Mouse (Mus musculus) midbrain, postnatal 0 days (tissue): ENCODE data around the gene Kmt2d. TPM values are rescaled to one million over a fixed set of nuclear protein-coding genes. Genes with fewer than 3 reads are reported as not detected.
"Not testable (repeated sequence)": the region's sequence is repeated elsewhere in the genome, so short reads cannot be mapped to it uniquely, and the experiment has no call there.

Experiments used
- ATAC-seq: fragments of 200-750 bp; cut with Nextera tagmentation; 2 replicates; pipeline ENCODE4 v1.8.0; 2017; ENCODE audit warnings: moderate number of reproducible peaks, mild to moderate bottlenecking, moderate TSS enrichment, moderate library complexity; ENCODE audit not compliant: low FRiP score
- DNase-seq: peaks from one replicate; pipeline ENCODE4 v3.0.0-alpha.2; 2015; ENCODE audit warnings: low spot score
- H3K27ac ChIP-seq: fragments of 300-500 bp; sonication (generic); 2 replicates; pipeline ENCODE4 v1.5.1; 2014; ENCODE audit warnings: low read depth, mild to moderate bottlenecking, low read length, mixed read lengths
- H3K27me3 ChIP-seq: fragments of 300-500 bp; sonication (generic); 2 replicates; pipeline ENCODE4 v1.6.1; 2014; ENCODE audit warnings: low read length, control low read depth, mixed read lengths; ENCODE audit not compliant: insufficient read depth
- H3K36me3 ChIP-seq: fragments of 300-500 bp; sonication (generic); 2 replicates; pipeline ENCODE4 v1.6.1; 2014; ENCODE audit warnings: low read length, control low read depth, mixed read lengths; ENCODE audit not compliant: insufficient read depth
- H3K4me1 ChIP-seq: fragments of 300-500 bp; sonication (generic); 2 replicates; pipeline ENCODE4 v1.6.1; 2014; ENCODE audit warnings: mild to moderate bottlenecking, control low read depth, antibody characterized with exemption, low read length, mixed read lengths; ENCODE audit not compliant: insufficient read depth
- H3K4me2 ChIP-seq: fragments of 300-500 bp; sonication (generic); 2 replicates; pipeline ENCODE4 v1.6.1; 2014; ENCODE audit warnings: low read depth, mild to moderate bottlenecking, low read length, mixed read lengths; ENCODE audit not compliant: poor library complexity, severe bottlenecking
- H3K4me3 ChIP-seq: fragments of 300-500 bp; sonication (generic); 2 replicates; pipeline ENCODE4 v1.5.1; 2014; ENCODE audit warnings: low read depth, mild to moderate bottlenecking, low read length, moderate library complexity
- H3K9ac ChIP-seq: fragments of 300-500 bp; sonication (generic); replicated peaks from 2 replicates; pipeline ENCODE4 v1.6.1; 2014; ENCODE audit warnings: mild to moderate bottlenecking, low read length, moderate library complexity, mixed read lengths; ENCODE audit not compliant: poor library complexity, severe bottlenecking
- H3K9me3 ChIP-seq: fragments of 300-500 bp; sonication (generic); 2 replicates; pipeline ENCODE4 v1.6.1; 2016; ENCODE audit warnings: low read length, control low read depth
- CTCF ChIP-seq: IDR thresholded peaks from 2 replicates; pipeline ENCODE4 v1.5.1; 2016; ENCODE audit warnings: antibody characterized with exemption, mild to moderate bottlenecking
- WGBS: fragments of 180-500 bp; shearing (Covaris S2); extraction: QIAGEN DNeasy Blood & Tissue Kit; methylation state at CpG from one replicate; pipeline ENCODE4 v1.1.7; 2014; 5-methylcytosine and 5-hydroxymethylcytosine counted together
- polyA plus RNA-seq: library from polyadenylated mRNA; unstranded; fragments of >200 nt; fragmentation: Nextera tagmentation; extraction: Ambion mirVana; gene quantifications from 2 replicates; pipeline ENCODE4 v1.2.1, GENCODE M21; 2015
- total RNA-seq: library from RNA; depleted of rRNA; stranded (reverse); fragments of >200 nt; gene quantifications from 2 replicates; pipeline ENCODE4 v1.2.3, GENCODE M21; 2014

The Kmt2d gene
- total and polyA plus RNA-seq, 2 experiments from 2014 or later = 7.7 to 32.5 TPM

GRCm38 (mm10) chr15:98820937-98821336, 50.1 kb downstream of the Kmt2d start:
- WGBS = 87% methylated on average over 4 of the region's 4 CpGs

DNA sequence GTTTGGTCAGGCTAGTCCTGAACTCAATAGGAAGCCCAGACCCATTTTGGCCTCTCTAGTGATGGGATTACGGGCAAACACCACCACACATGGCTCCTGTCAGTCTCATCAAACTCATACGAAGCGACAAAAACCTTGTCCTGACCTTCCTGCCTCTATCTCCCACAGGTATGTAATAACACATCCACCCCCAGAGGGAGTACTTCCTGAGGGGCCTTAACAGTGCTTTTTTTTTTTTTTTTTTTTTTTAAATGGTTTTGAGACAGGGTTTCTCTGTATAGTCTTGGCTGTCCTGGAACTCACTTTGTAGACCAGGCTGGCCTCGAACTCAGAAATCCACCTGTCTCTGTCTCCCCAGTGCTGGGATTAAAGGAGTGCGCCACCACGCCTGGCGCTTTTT, 52.8 kb downstream of the Kmt2d start:
- Histone ChIP-seq H3K9ac (no peak overlapping the region), H3K36me3 (peaks cover 23% of the 10 kb centered on the region), H3K4me2 (no peak overlapping the region), H3K4me3 (no peak overlapping the region), H3K27me3 (no peaks in the 10 kb centered on the region), H3K9me3 (no peaks in the 10 kb centered on the region), H3K27ac (no peak overlapping the region), H3K4me1 (no peaks in the 10 kb centered on the region)
- 93% methylated on average over 7 of the region's 7 CpGs for WGBS
- no peak for TF ChIP-seq CTCF
- ATAC-seq (no peak), DNase-seq (no peak)

More at GRCm38 (mm10) chr15:98820937-98821336, 50.1 kb downstream of the Kmt2d start:
- H3K27ac ChIP-seq = no peak overlapping the region
- no peak overlapping the region for H3K4me3 ChIP-seq
- no peak for DNase-seq
- ATAC-seq = no peak
- no peak overlapping the region for H3K4me2 ChIP-seq
- H3K27me3 ChIP-seq = no peaks in the 10 kb centered on the region
- no peak overlapping the region for H3K9ac ChIP-seq
- H3K36me3 ChIP-seq = peaks cover 10% of the 10 kb centered on the region; the same call in 1 of the 2 replicates
- no peaks in the 10 kb centered on the region for H3K9me3 ChIP-seq
- no peak for TF ChIP-seq CTCF
- no peaks in the 10 kb centered on the region for H3K4me1 ChIP-seq

- TF ChIP-seq CTCF = no peak
- no peak for ATAC-seq
- Histone ChIP-seq H3K4me3 (no peak overlapping the region), H3K9ac (no peak overlapping the region), H3K4me1 (peaks cover 6% of the 10 kb centered on the region), H3K27me3 (peaks cover 15% of the 10 kb centered on the region), H3K4me2 (no peak overlapping the region), H3K27ac (no peak overlapping the region), H3K36me3 (peaks cover 25% of the 10 kb centered on the region), H3K9me3 (no peaks in the 10 kb centered on the region)
- WGBS = 83% methylated on average over 20 of the region's 20 CpGs
- no peak for DNase-seq
Observed at GRCm38 (mm10) chr15:98812741-98813424, 58.1 kb downstream of the Kmt2d start.

DNA sequence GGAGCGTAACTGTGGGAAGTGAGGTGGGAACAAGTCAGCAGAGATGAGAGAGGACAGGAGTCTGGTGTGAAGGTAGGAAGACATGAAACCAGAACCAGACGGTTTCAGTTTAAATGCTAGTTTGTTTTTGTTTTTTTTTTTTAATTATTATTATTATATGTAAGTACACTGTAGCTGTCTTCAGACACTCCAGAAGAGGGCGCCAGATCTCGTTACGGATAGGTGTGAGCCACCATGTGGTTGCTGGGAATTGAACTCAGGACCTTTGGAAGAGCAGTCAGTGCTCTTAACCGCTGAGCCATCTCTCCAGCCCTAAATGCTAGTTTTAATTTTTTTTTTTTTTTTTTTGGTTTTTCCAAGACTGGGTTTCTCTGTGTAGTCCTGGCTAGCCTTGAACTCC, 60.8 kb downstream of the Kmt2d start:
- H3K36me3 ChIP-seq = peaks cover 19% of the 10 kb centered on the region
- peaks cover 38% of the 10 kb centered on the region for H3K27me3 ChIP-seq
- H3K4me1 ChIP-seq = peaks cover 18% of the 10 kb centered on the region
- H3K4me3 ChIP-seq, H3K4me2 ChIP-seq, ATAC-seq, H3K9me3 ChIP-seq, H3K9ac ChIP-seq, H3K27ac ChIP-seq, DNase-seq: not testable (repeated sequence)
- 0 out of 2 replicates have a peak, but pooled peaks have one; percentile 14 for TF ChIP-seq CTCF
- 78% methylated on average over 6 of the region's 6 CpGs for WGBS

DNA sequence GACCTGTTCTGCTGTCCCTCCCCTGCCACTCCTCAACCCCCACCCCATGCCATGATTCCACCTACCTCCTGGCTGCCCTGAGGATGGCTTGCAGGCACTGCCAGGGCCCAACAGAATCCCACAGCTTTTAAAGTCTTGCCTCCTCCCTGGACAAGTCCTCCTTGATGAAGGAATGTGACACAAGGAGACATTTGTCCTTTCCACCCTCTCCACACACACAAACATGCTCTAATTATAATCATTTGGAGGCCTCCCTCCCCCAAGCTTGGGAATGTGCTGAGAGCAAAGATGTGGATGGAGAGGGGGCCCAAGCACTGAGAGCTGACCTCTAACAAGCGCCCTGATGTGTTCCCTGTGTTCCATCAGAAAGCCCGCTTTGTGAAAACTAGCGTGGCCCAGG, 61.6 kb downstream of the Kmt2d start, which contains the start of gene Ddn:
TSS of gene Ddn (minus strand) at position 101 of the 400 bp plus-strand sequence.
- Histone ChIP-seq H3K4me2 (peak within 1 kb of the TSS; percentile 80), H3K4me3 (peak within 1 kb of the TSS; percentile 52), H3K27me3 (peaks cover 46% of the 10 kb centered on the region), H3K27ac (no peak within 1 kb of the TSS), H3K9ac (0 out of 2 replicates have a peak within 1 kb of the TSS, but pooled peaks have one; percentile 14), H3K9me3 (no peaks in the 10 kb centered on the region), H3K36me3 (peaks cover 16% of the 10 kb centered on the region), H3K4me1 (peaks cover 18% of the 10 kb centered on the region)
- no peak for TF ChIP-seq CTCF
- ATAC-seq (no peak), DNase-seq (no peak)
- 74% methylated on average over 3 of the region's 3 CpGs for WGBS

- Histone ChIP-seq H3K27me3 (peaks cover 50% of the 10 kb centered on the region), H3K4me2 (peak overlapping the region; percentile 80), H3K9me3 (no peaks in the 10 kb centered on the region), H3K4me3 (peak overlapping the region; percentile 52), H3K9ac (0 out of 2 replicates have a peak overlapping the region, but pooled peaks have one; percentile 14), H3K4me1 (peaks cover 18% of the 10 kb centered on the region), H3K36me3 (peaks cover 9% of the 10 kb centered on the region), H3K27ac (no peak overlapping the region)
- no peak for ATAC-seq
- no peak for TF ChIP-seq CTCF
- peak; percentile 15 for DNase-seq
- WGBS = 8% methylated on average over 6 of the region's 6 CpGs
Observed at GRCm38 (mm10) chr15:98808651-98809134, 62.3 kb downstream of the Kmt2d start.
